Mouse (Mus musculus): Measurements from ENCODE around the gene Tax1bp1. TPM values are rescaled to one million over a fixed set of nuclear protein-coding genes. Genes with fewer than 3 reads are reported as not detected.
"Not testable (repeated sequence)": the region's sequence is repeated elsewhere in the genome, so short reads cannot be mapped to it uniquely, and the experiment has no call there.

Tax1bp1 gene
- total RNA-seq (2021), result 100 to 1,000 TPM; 118 to 119 TPM
- long read RNA-seq, experiment 1, transcript Tax1bp1-201 (18 exons, 3,285 nt), result major isoform, 89 of 110 reads
- long read RNA-seq, experiment 1, partial matches to known transcripts, result 8 of 110 reads
- long read RNA-seq, experiment 1, other reads (novel, unspliced or antisense), result 13 of 110 reads
- long read RNA-seq, experiment 2, transcript Tax1bp1-201 (18 exons, 3,285 nt), result major isoform, 121 of 143 reads
- long read RNA-seq, experiment 2, partial matches to known transcripts, result 7 of 143 reads
- long read RNA-seq, experiment 2, other reads (novel, unspliced or antisense), result 15 of 143 reads

GRCm38 (mm10) chr6:52713104-52713896, at the start of gene Tax1bp1:
TSS of gene Tax1bp1 (plus strand) at chr6:52713729.
- peak; percentile 92 to 94 for DNase-seq (ENCODE audit: low spot score in 2 of 2)

GRCm38 (mm10) chr6:52667641-52668040, 45.9 kb upstream of the Tax1bp1 start:
- DNase-seq (ENCODE audit: low spot score in 2 of 2), result no peak

GRCm38 (mm10) chr6:52669878-52670277, 43.7 kb upstream of the Tax1bp1 start:
- not testable (repeated sequence) for DNase-seq (ENCODE audit: low spot score in 2 of 2)

- DNase-seq (ENCODE audit: low spot score in 2 of 2), result no peak
Observed at GRCm38 (mm10) chr6:52671791-52672190, 41.7 kb upstream of the Tax1bp1 start.

- no peak for DNase-seq (ENCODE audit: low spot score in 2 of 2)
Observed at GRCm38 (mm10) chr6:52672539-52672938, 41.0 kb upstream of the Tax1bp1 start.

GRCm38 (mm10) chr6:52673706-52674105, 39.8 kb upstream of the Tax1bp1 start:
- DNase-seq (ENCODE audit: low spot score in 2 of 2), result no peak

GRCm38 (mm10) chr6:52674541-52674940, 39.0 kb upstream of the Tax1bp1 start:
- DNase-seq (ENCODE audit: low spot score in 2 of 2), result no peak

GRCm38 (mm10) chr6:52675222-52675921, 38.2 kb upstream of the Tax1bp1 start:
- DNase-seq (ENCODE audit: low spot score in 2 of 2), result no peak

- not testable (repeated sequence) for DNase-seq (ENCODE audit: low spot score in 2 of 2)
Observed at GRCm38 (mm10) chr6:52677534-52677933, 36.0 kb upstream of the Tax1bp1 start.

GRCm38 (mm10) chr6:52679565-52679964, 34.0 kb upstream of the Tax1bp1 start:
- no peak for DNase-seq (ENCODE audit: low spot score in 2 of 2)

GRCm38 (mm10) chr6:52680458-52681032, 33.0 kb upstream of the Tax1bp1 start:
- no peak for DNase-seq (ENCODE audit: low spot score in 2 of 2)

GRCm38 (mm10) chr6:52681847-52682485, 31.6 kb upstream of the Tax1bp1 start:
- no peak for DNase-seq (ENCODE audit: low spot score in 2 of 2)

GRCm38 (mm10) chr6:52682607-52683006, 30.9 kb upstream of the Tax1bp1 start:
- DNase-seq (ENCODE audit: low spot score in 2 of 2), result no peak

- no peak for DNase-seq (ENCODE audit: low spot score in 2 of 2)
Observed at GRCm38 (mm10) chr6:52686901-52687500, 26.5 kb upstream of the Tax1bp1 start.

GRCm38 (mm10) chr6:52690365-52690764, 23.2 kb upstream of the Tax1bp1 start:
- no peak for DNase-seq (ENCODE audit: low spot score in 2 of 2)

GRCm38 (mm10) chr6:52691800-52692199, 21.7 kb upstream of the Tax1bp1 start:
- DNase-seq (ENCODE audit: low spot score in 2 of 2), result no peak

GRCm38 (mm10) chr6:52692451-52693063, 21.0 kb upstream of the Tax1bp1 start:
- no peak for DNase-seq (ENCODE audit: low spot score in 2 of 2)

- no peak for DNase-seq (ENCODE audit: low spot score in 2 of 2)
Observed at GRCm38 (mm10) chr6:52697964-52698535, 15.5 kb upstream of the Tax1bp1 start.

GRCm38 (mm10) chr6:52699050-52699449, 14.5 kb upstream of the Tax1bp1 start:
- DNase-seq (ENCODE audit: low spot score in 2 of 2), result no peak

- no peak for DNase-seq (ENCODE audit: low spot score in 2 of 2)
Observed at GRCm38 (mm10) chr6:52699899-52700298, 13.6 kb upstream of the Tax1bp1 start.
